Mouse (Mus musculus): ENCODE measurements around the gene Efna2.

Gene Efna2

DNA sequence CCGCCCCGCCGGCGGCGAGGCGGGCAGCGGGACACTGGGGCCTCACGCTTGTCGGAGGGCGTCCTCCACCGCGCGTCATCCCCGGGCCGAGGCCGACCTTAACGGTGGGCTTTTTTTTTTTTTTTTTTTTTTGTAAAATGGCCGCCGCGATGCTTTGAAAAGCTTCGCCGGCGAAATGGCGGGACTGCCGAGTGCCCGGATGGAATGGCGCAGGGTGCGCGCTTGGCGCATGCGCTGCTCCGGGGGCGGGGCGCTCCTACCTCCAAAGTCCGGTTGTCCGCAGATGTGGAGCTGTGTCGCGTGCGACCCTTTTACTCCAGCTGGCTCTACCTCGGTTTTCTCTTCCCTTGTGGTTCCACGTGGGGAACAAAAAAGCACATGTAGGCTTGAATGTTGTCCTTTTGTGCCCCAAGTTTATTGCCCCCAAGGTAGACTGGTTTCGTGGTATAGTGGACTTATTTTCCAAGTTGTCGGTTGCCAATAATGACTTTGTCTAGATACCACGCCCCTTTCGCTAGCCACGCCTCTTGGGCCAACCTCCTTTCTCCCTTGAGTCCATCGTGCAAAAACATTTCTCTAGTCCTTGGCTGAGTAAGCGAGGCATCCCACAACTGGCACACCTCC, 11.1 kb upstream of the Efna2 start:
- peak; percentile 98 for DNase-seq (ENCODE audit: low read depth)

- no peak for DNase-seq (ENCODE audit: low read depth)
Measured at GRCm38 (mm10) chr10:80169070-80169469, 10.2 kb upstream of the Efna2 start.

GRCm38 (mm10) chr10:80169651-80170050, 9.6 kb upstream of the Efna2 start:
- no peak for DNase-seq (ENCODE audit: low read depth)

GRCm38 (mm10) chr10:80170052-80170451, 9.2 kb upstream of the Efna2 start:
- DNase-seq (ENCODE audit: low read depth), result no peak

DNA sequence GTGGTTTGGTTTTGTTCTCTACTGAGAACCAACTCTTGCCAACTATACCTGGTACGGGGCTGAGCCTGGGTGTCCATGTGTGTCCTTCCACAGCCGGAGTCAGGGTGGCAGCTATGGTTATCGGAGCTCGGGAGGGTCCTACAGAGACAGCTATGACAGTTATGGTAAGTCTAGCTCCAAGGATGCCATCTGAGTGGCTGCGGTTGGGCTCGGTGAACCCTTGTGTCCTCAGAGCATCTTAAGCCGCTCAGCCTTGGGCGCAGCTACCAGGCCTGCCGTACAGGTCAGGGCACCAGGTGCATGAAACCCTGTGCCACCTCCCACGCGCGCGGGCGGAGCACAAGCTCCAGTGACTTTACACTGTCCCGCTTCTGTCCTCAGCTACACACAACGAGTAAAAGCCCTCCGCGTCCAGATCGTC, 8.7 kb upstream of the Efna2 start:
- no peak for DNase-seq (ENCODE audit: low read depth)

DNA sequence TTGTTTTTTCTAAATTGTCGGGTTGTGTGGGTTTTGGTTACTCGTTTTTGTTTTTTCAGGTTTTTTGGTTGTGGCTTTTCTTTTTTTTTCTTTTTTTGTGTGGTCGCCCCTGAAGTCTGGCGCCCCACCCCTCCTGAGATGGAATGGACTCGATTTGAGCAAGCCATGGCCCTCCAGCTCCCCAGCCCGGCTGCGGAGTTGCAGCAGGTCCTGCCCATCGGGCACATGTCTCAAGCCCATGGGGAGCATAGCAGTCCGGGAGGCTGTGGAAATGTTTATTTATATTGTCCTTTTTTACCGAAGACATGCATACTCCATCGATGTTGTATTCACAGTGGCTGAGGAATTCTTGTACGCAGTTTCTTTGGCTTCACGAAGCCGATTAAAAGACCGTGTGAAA, 8.0 kb upstream of the Efna2 start:
- no peak for DNase-seq (ENCODE audit: low read depth)

- no peak for DNase-seq (ENCODE audit: low read depth)
Measured at GRCm38 (mm10) chr10:80171760-80172526, 7.3 kb upstream of the Efna2 start.

DNA sequence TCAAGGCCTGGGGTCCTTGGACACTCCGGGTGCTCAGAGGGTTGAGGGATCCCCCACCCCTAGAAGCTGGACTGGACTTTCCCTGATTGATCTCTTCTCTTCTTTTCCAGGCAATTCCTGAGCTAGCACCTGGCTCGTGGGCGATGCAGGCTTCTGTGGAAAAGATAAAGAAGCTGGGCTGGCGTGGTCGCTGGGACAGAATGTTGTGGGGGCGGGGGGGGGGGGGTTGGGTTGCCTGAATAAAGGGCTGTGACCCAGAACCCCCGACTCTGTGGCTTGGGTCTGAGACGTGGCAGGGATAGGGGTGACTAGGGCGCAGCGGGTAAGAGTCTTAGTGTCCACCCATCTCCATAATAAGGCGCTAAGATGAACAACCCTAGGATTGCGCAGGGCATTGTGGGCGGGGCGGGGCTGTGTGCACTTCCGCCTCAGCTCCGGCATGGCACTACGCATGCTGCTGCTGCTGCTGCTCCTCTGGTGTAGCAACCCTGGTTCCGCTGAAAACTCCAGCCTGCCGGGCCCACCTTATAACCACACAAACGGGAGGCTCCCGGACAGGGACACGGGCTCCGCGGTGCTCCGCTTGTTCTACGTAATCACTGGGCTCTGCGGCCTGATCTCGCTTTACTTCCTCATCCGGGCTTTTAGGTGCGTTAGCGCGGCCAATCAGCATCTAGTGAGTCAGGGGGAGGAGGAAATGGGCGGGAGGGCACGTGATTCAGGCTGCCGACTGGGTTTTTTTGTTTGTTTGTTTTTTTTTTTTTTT, 6.6 kb upstream of the Efna2 start, which contains the start of gene 1600002K03Rik:
TSS of gene 1600002K03Rik (plus strand) at position 418 of the 766 bp plus-strand sequence.
- DNase-seq (ENCODE audit: low read depth), result peak; percentile 90

DNA sequence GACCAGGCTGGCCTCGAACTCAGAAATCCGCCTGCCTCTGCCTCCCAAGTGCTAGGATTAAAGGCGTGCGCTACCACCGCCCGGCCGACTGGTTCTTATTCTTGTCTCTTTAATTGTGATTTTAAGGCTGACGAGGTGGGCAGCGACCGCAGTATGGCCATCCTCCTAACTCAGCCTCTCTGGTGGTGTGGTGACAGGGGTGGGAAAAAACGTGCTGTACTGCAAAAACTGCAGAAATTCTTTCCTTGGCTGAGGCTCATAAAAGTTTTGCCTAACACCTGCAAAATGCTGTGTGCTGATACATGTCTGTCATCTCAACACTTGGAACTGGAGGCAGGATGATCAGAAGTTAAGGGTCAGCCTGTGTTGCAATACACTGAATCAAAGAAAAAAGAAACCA, 5.9 kb upstream of the Efna2 start:
- DNase-seq (ENCODE audit: low read depth), result no peak

GRCm38 (mm10) chr10:80173955-80174640, 5.2 kb upstream of the Efna2 start:
- no peak for DNase-seq (ENCODE audit: low read depth)

DNA sequence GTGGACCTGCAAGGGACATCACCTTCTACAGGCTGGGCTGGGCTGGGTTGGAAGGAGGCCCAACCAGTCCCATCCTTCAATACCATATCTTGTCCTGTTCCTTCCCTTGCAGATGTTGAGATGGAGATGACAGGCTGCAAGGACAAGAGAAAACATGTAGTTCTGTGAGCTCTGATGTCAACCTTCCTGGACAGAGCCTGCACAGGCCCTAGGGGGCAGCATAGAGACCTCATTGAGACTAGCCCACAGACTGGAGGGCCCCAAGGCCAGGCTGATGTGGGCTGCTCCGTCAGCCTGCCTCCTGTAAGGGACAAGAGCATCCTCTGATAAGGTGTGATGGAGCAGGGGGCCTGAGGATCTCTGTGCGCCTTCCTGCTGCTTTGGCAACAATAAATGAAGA, 4.6 kb upstream of the Efna2 start:
- DNase-seq (ENCODE audit: low read depth), result peak; percentile 77

DNA sequence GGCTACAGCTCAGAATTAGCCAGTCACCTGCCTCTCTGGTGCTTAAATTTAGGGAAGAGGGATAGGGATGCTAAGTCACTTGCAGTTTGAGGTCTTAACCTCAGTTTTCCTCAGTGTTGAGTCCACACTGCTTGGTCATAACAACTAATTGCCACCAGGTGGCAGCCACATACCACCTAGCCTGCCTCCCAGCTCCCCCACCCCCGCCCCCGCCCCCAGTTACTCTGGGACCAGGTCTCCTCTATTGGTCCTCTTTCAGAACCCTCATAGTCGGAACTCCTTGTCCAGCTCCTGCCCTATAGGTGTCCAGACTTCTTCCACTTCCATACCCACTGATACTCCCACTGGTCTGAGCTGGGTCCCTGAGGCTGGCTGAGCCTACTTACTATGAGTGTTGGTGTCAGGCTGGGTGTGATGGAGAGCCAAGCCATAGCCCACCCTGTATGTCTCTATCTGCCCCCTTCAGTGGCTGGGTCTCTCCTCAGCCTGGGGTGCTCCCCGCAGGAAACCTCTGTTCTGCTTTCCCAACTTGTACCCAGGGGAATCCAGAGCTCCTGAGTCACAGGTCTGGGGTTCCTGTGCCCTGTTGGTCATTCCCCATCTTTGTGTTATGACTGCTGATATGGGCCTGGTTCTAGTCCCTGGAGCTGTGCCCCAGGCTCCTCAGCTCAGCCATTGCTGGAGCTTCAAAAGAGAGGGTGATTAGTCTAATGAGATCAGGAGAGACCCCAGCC, 3.6 kb upstream of the Efna2 start:
- peak; percentile 79 for DNase-seq (ENCODE audit: low read depth)

- DNase-seq (ENCODE audit: low read depth), result peak; percentile 69
Measured at GRCm38 (mm10) chr10:80176270-80176834, 2.9 kb upstream of the Efna2 start.

DNA sequence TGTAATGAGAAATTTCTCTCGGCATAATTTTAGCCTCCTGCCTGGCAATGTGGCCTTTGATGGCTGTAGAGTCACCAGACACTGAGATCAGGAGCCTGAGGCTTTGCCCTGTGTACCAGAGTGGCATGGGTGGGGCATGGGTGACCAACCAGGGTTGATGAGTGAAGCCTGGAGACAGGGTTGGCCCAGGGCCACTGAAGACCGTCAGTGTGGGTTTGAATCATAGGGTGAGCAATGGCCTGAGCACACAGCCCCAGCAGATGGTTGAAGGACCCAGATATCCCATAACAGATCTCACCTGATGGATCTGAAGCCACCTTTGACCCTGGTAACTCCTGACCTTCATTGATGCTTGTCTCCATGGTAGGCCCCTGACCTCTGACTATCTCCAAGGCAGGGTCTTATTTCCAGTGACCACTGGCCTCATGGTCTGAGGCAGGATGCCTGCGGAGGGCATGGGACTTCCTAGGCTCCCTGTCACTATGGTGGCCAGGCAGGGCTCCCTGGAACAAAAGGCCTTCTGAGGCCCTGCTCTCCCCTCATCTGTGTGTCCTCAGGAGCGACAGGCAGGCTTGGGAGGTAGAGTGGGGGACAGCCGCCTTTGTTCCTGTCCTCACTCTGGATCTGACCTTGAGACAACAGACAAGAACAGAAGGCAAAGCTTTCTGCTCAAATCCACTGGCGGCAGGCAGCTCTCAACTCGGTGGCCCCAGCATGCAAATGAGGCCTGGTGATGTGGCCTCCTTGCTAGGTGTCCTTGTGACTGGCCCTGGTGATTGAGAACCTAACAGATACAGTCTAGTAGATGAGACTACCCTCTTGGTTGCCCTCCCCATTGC, 1.6 kb upstream of the Efna2 start:
- DNase-seq (ENCODE audit: low read depth), result peak; percentile 48

DNA sequence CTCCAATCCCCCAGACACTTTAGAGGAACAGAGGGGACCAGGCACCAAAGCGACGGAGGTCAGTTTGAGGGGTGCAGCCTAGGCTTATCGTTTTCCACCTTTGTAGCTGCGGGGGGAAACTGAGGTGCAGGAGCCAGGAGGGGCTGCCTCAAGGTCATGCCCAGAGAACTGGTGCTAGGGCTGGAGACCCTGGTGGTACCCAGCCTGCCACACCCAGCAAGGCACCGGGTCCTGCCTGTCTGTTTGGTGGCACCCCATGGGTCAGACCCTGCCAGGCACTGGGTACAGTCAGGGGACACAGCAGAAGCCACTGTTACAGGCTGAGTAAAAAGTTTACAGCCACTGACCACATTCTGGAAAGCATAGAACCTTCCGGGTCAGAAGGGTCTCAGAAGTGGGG, 1.0 kb downstream of the Efna2 start:
- DNase-seq (ENCODE audit: low read depth), result no peak

DNA sequence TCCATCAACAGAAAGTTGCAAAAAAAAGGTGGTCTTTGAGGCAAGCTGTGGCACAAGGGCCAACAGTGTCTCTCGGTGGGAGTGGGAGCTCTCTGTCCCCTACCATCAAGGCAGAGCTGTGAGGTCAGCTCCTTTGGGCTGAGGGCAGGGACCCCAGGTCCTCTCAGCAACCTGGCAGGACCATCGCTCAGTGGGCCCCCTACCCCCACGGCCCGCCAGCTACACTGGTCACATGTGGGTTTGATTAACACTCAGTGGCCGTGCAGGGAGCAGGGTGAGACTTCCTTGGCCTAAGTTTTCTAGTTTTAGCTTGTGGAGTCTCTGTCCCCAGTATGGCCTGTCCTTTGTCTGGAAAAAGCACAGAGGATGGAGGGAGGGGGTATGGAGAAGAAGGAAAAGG, 1.5 kb downstream of the Efna2 start:
- no peak for DNase-seq (ENCODE audit: low read depth)

DNA sequence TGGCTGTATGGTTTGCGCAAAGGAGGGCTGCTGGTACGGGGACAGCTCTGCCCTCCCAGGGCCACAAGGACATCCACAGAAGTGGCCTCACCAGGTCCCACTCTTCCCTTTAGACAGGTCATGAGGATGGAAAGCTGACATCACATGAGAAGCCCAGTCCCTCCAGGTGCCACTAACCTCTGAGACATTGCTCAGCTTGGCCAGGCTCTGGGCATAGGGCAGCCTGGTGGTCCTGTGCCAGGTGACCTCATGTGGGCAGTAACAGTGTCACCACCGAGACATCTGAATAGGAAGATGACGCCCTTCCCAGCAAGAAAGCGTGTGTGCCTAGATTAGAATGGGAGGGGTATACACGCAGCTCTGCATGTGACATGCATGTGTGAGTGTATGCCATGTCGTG, 3.3 kb downstream of the Efna2 start:
- DNase-seq (ENCODE audit: low read depth), result no peak

- DNase-seq (ENCODE audit: low read depth), result no peak
Measured at GRCm38 (mm10) chr10:80186649-80187048, 7.4 kb downstream of the Efna2 start.

DNA sequence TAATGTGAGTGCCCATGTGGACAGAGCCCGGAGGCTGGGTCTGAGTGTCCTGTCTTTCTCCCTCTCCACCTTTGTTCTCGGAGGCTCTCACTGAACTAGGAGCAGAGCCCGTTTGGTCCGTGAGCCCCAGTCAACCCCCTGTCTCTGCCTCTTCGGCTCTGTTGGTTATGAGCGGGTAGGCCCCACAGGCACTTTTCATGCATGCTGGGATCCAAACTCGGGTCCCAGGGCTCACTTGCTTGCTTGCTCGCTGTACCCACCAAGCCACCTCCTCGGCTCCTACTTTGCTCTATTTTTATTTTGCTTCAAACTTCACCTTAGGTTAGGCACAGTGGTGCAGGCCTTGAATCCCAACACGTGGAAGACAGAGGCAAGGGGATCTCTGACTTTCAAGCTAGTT, 8.5 kb downstream of the Efna2 start:
- DNase-seq (ENCODE audit: low read depth), result no peak

DNA sequence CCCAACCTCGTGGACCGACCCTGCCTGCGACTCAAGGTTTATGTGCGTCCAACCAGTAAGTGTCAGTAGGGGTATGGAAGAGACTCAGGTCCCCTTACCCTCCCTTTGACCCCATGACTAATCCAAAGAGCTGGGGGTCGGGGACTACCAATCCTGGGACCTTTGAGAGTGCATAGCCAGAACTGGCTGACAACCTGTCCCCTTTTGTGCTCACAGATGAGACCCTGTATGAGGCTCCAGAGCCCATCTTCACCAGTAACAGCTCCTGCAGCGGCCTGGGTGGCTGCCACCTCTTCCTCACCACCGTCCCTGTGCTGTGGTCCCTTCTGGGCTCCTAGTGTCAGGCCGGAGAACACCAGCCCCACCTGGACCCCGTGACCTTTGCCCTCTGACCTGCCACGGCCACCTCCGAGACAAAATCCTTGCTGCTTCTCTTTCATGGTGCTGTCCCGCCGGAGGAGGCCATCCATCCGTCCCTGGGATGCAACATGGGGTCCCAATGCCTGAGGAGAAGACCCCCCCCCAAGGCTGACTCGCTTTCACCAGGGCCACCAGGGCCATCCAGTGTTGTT, 9.3 kb downstream of the Efna2 start:
- DNase-seq (ENCODE audit: low read depth), result no peak

Measured in NIH3T3 (cell line).